Mouse (Mus musculus): ENCODE results near the gene Hoxa6.

Hoxa6 gene

GRCm38 (mm10) chr6:52227470-52228222 lies 19.1 kb upstream of the Hoxa6 start:
- DNase-seq (ENCODE audit: low spot score in 2 of 2) = no peak

- DNase-seq (ENCODE audit: low spot score in 2 of 2) = no peak
Observed at GRCm38 (mm10) chr6:52226569-52227257, 18.2 kb upstream of the Hoxa6 start.

- no peak for DNase-seq (ENCODE audit: low spot score in 2 of 2)
Observed at GRCm38 (mm10) chr6:52225612-52226568, 17.4 kb upstream of the Hoxa6 start.

- no peak for DNase-seq (ENCODE audit: low spot score in 2 of 2)
Observed at GRCm38 (mm10) chr6:52224895-52225611, 16.5 kb upstream of the Hoxa6 start.

- DNase-seq (ENCODE audit: low spot score in 2 of 2) = no peak
Observed at GRCm38 (mm10) chr6:52223939-52224760, 15.6 kb upstream of the Hoxa6 start.

GRCm38 (mm10) chr6:52222729-52223128 lies 14.2 kb upstream of the Hoxa6 start:
- DNase-seq (ENCODE audit: low spot score in 2 of 2) = no peak

GRCm38 (mm10) chr6:52221993-52222685 lies 13.6 kb upstream of the Hoxa6 start:
- DNase-seq (ENCODE audit: low spot score in 2 of 2) = no peak

- DNase-seq (ENCODE audit: low spot score in 2 of 2) = peak; percentile 69 to 78
Observed at GRCm38 (mm10) chr6:52221337-52221992, 12.9 kb upstream of the Hoxa6 start, which contains the start of gene Hoxa7. Gene Hoxa7 (minus strand): TSS chr6:52221854.

GRCm38 (mm10) chr6:52220865-52221310 lies 12.4 kb upstream of the Hoxa6 start:
- DNase-seq (ENCODE audit: low spot score in 2 of 2) = no peak

- DNase-seq (ENCODE audit: low spot score in 2 of 2) = no peak
Observed at GRCm38 (mm10) chr6:52220003-52220864, 11.7 kb upstream of the Hoxa6 start.

GRCm38 (mm10) chr6:52219234-52219942 lies 10.9 kb upstream of the Hoxa6 start:
- no peak for DNase-seq (ENCODE audit: low spot score in 2 of 2)

GRCm38 (mm10) chr6:52218643-52219215 lies 10.2 kb upstream of the Hoxa6 start:
- no peak for DNase-seq (ENCODE audit: low spot score in 2 of 2)

- DNase-seq (ENCODE audit: low spot score in 2 of 2) = no peak
Observed at GRCm38 (mm10) chr6:52217895-52218642, 9.5 kb upstream of the Hoxa6 start.

- DNase-seq (ENCODE audit: low spot score in 2 of 2) = no peak
Observed at GRCm38 (mm10) chr6:52217459-52217768, 8.9 kb upstream of the Hoxa6 start.

- no peak for DNase-seq (ENCODE audit: low spot score in 2 of 2)
Observed at GRCm38 (mm10) chr6:52216691-52217458, 8.4 kb upstream of the Hoxa6 start.
